In the genomic region with DNA sequence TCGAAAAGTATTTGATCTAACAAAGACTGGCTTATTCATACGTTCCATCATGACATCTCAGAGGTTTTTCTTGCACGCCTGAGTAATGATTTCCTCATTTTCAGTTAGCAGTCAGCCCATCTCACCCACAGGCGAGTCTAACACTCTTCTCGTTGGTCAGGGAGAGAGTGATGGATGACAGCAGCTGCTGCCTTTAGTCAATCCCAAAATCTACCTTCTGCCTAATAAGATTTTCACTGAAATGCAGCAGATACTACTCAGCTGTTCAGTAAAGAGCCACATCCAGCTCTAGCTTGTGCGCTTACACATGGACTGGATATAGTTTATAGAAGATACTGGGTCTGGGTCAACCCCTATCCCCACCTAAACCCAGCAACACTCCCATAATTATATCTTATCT, we compare ENCODE assay signal across 25 mouse cellular contexts. TPM values are rescaled to one million over a fixed set of nuclear protein-coding genes. Genes with fewer than 3 reads are reported as not detected.
DNase-seq lines count a peak whose midpoint lies in the region; ATAC-seq and TF ChIP-seq lines count a peak whose summit lies in the region.
"Had no signal": no experiment of that assay in that cellular context is flagged by ENCODE, and none has a peak within 500 bp of the region (broad histone marks: within the 10 kb centered on the region; RNA-seq: fewer than 3 reads in every experiment).

No protein-coding gene starts in this region.

- no peak overlapping the region for H3K4me3 ChIP-seq in embryonic facial prominence, embryonic 14.5 days (ENCODE audit: low read depth, low read length)
- H3K4me3 ChIP-seq in embryonic facial prominence, embryonic 10.5 days = no peak overlapping the region
- no peak overlapping the region for H3K4me3 ChIP-seq in C2C12 (ENCODE audit: insufficient read depth, poor library complexity, severe bottlenecking)
- H3K4me3 ChIP-seq: embryonic facial prominence, embryonic 15.5 days; heart, adult 2 months; heart, embryonic 10.5 days; heart, embryonic 13.5 days had no signal

- H3K4me2 ChIP-seq in embryonic facial prominence, embryonic 14.5 days (ENCODE audit: low read depth, low read length) = no peak overlapping the region
- H3K4me2 ChIP-seq: embryonic facial prominence, embryonic 15.5 days; heart, embryonic 13.5 days; hindbrain, embryonic 14.5 days had no signal

- peak; percentile 55; the same call in 1 of the 2 replicates for ATAC-seq in embryonic facial prominence, embryonic 14.5 days (ENCODE audit: low read depth)
- ATAC-seq in granulocyte monocyte progenitor cell, adult 5-6 weeks (replicated peaks; ENCODE audit: poor library complexity, severe bottlenecking) = no peak
- ATAC-seq in frontal cortex, adult (ENCODE audit: low TSS enrichment) = no peak
- ATAC-seq: forebrain, embryonic 14.5 days; forebrain, postnatal 0 days; intestine, postnatal 0 days; Patski had no signal

- WGBS in embryonic facial prominence, embryonic 14.5 days = 58% methylated on average over 6 of the region's 6 CpGs
- 84% methylated on average over 6 of the region's 6 CpGs for WGBS in embryonic facial prominence, embryonic 10.5 days

- H3K36me3 ChIP-seq in embryonic facial prominence, embryonic 14.5 days (ENCODE audit: control insufficient read depth, insufficient read depth, low read length) = no peaks in the 10 kb centered on the region
- no peaks in the 10 kb centered on the region for H3K36me3 ChIP-seq in embryonic facial prominence, embryonic 10.5 days (replicated peaks)
- H3K36me3 ChIP-seq in C2C12 (ENCODE audit: control insufficient read depth, insufficient read depth) = no peaks in the 10 kb centered on the region
- H3K36me3 ChIP-seq: embryonic facial prominence, embryonic 15.5 days; G1E; heart, embryonic 10.5 days; heart, embryonic 13.5 days had no signal

- H3K27ac ChIP-seq in embryonic facial prominence, embryonic 14.5 days (replicated peaks; ENCODE audit: low read depth, low read length) = no peak overlapping the region
- no peak overlapping the region for H3K27ac ChIP-seq in embryonic facial prominence, embryonic 10.5 days (replicated peaks)
- H3K27ac ChIP-seq: embryonic facial prominence, embryonic 15.5 days; heart, adult 2 months; heart, embryonic 10.5 days; heart, embryonic 13.5 days; hindbrain, embryonic 14.5 days had no signal

- no peaks in the 10 kb centered on the region for H3K79me3 ChIP-seq in C2C12 (ENCODE audit: low read depth)

- H3K27me3 ChIP-seq in embryonic facial prominence, embryonic 14.5 days (replicated peaks; ENCODE audit: control insufficient read depth, insufficient read depth, low read length) = no peaks in the 10 kb centered on the region
- no peaks in the 10 kb centered on the region for H3K27me3 ChIP-seq in embryonic facial prominence, embryonic 10.5 days (replicated peaks; ENCODE audit: low read depth, poor library complexity, severe bottlenecking)
- H3K27me3 ChIP-seq in C2C12 (ENCODE audit: control insufficient read depth, insufficient read depth, insufficient read length) = no peaks in the 10 kb centered on the region
- H3K27me3 ChIP-seq: embryonic facial prominence, embryonic 15.5 days; heart, embryonic 13.5 days; Patski had no signal

- no peak overlapping the region for H3ac ChIP-seq in C2C12 (ENCODE audit: control insufficient read depth, insufficient read length, low read depth)

- no peak for TF ChIP-seq CTCF in C2C12 (IDR thresholded peaks at IDR 0.05; ENCODE audit: control insufficient read depth, insufficient read depth, insufficient read length)

- no peaks in the 10 kb centered on the region for H3K4me1 ChIP-seq in embryonic facial prominence, embryonic 14.5 days (ENCODE audit: control insufficient read depth, insufficient read depth, low read length)
- H3K4me1 ChIP-seq in embryonic facial prominence, embryonic 10.5 days = no peaks in the 10 kb centered on the region
- H3K4me1 ChIP-seq: embryonic facial prominence, embryonic 15.5 days; heart, embryonic 10.5 days; heart, embryonic 13.5 days had no signal

- DNase-seq in embryonic facial prominence, embryonic 14.5 days (ENCODE audit: low spot score) = peak; percentile 36
- no peak for DNase-seq in embryonic facial prominence, embryonic 10.5 days (ENCODE audit: low spot score)
- DNase-seq in mesoderm, embryonic 11.5 days (ENCODE audit: low read depth, low spot score) = peak; percentile 22
- DNase-seq: adrenal gland, postnatal 10 days; adrenal gland, postnatal 36 days; cerebellum, adult 18-20 months; cerebellum, adult 9-10 months; cerebellum, postnatal 14 days; forebrain, postnatal 0 days; gastrocnemius, postnatal 25 days; heart, adult 2 months; heart, postnatal 14 days; heart, postnatal 4 days had no signal

- no peaks in the 10 kb centered on the region for H3K79me2 ChIP-seq in C2C12 (ENCODE audit: control insufficient read depth, insufficient read depth)

- no peaks in the 10 kb centered on the region for H3K9me3 ChIP-seq in embryonic facial prominence, embryonic 14.5 days (ENCODE audit: control insufficient read depth, low read length)
- no peaks in the 10 kb centered on the region for H3K9me3 ChIP-seq in embryonic facial prominence, embryonic 10.5 days
- H3K9me3 ChIP-seq: embryonic facial prominence, embryonic 15.5 days; G1E; heart, embryonic 10.5 days; heart, embryonic 13.5 days had no signal

- no peak overlapping the region for H3K9ac ChIP-seq in embryonic facial prominence, embryonic 14.5 days (ENCODE audit: low read depth, low read length)
- H3K9ac ChIP-seq: embryonic facial prominence, embryonic 15.5 days; forebrain, postnatal 0 days; heart, embryonic 13.5 days; hindbrain, embryonic 14.5 days had no signal

TF ChIP-seq in C2C12, 6 proteins besides CTCF, POLR2A, EP300 and RAD21:
- TF ChIP-seq MYOD1 (IDR thresholded peaks at IDR 0.05; ENCODE audit: control insufficient read depth, insufficient read length, low read depth) (peak; percentile 98), MAX (IDR thresholded peaks at IDR 0.05) (no peak), CEBPB (IDR thresholded peaks at IDR 0.05; ENCODE audit: low read depth) (peak; percentile 45), USF1 (IDR thresholded peaks at IDR 0.05; ENCODE audit: low read depth) (no peak), MYOG (IDR thresholded peaks at IDR 0.05; ENCODE audit: control insufficient read depth, extremely low read depth, insufficient read length) (no peak)
TF ChIP-seq in C2C12: peak in this region for 2.

RNA-seq across cellular contexts. Expression of a gene that starts 40.7 kb away (rescaled TPM):
- polyA plus RNA-seq in embryonic facial prominence, embryonic 14.5 days (2014; fragmentation: Nextera tagmentation; extraction: Ambion mirVana) = 53.2 and 53.3 TPM in 2 replicates
- 10.1 and 12.8 TPM in 2 replicates for polyA plus RNA-seq in embryonic facial prominence, embryonic 10.5 days (2016; fragmentation: Nextera tagmentation; extraction: Ambion mirVana)
- 1.2 TPM for polyA plus RNA-seq in C2C12 (2012; fragmentation: generic; extraction: Trizol)
- not detected in 2 replicates for total RNA-seq in granulocyte monocyte progenitor cell, adult 5-6 weeks (2014; fragmentation: Nextera tagmentation)
- total RNA-seq in granulocyte monocyte progenitor cell, adult 5-6 weeks (2017) = not detected in 2 replicates
- total RNA-seq: adrenal gland, postnatal 36 days; G1E; heart, postnatal 14 days; heart, postnatal 4 days had no signal
- polyA plus RNA-seq: G1E; intestine, embryonic 14.5 days; intestine, postnatal 0 days; Patski had no signal
